Mouse (Mus musculus) lung, embryonic 16.5 days (tissue): ENCODE measurements at regions not wholly inside any gene's neighbourhood (a gene's known extent, or its start where the extent isn't known, plus 50 kb on each side); places are given as distances from the start of the nearest gene placed in this dataset.

ENCODE experiments used
- ATAC-seq: fragments of 200-750 bp; cut with Nextera tagmentation; 2 replicates; pipeline ENCODE4 v1.8.0; 2017; ENCODE audit warnings: low read depth, mild to moderate bottlenecking, moderate library complexity
- H3K27ac ChIP-seq: fragments of 300-500 bp; sonication (generic); 2 replicates; pipeline ENCODE4 v1.5.1; 2014; ENCODE audit warnings: mild to moderate bottlenecking, control low read depth, low read length
- H3K27me3 ChIP-seq: fragments of 300-500 bp; sonication (generic); 2 replicates; pipeline ENCODE4 v1.6.1; 2014; ENCODE audit warnings: low read depth, low read length, mixed read lengths; ENCODE audit not compliant: control insufficient read depth, insufficient read depth
- H3K36me3 ChIP-seq: fragments of 300-500 bp; sonication (generic); 2 replicates; pipeline ENCODE4 v1.6.1; 2014; ENCODE audit warnings: low read length; ENCODE audit not compliant: control insufficient read depth, insufficient read depth
- H3K4me1 ChIP-seq: fragments of 300-500 bp; sonication (generic); replicated peaks from 2 replicates; pipeline ENCODE4 v1.6.1; 2014; ENCODE audit warnings: low read length, mixed read lengths; ENCODE audit not compliant: control insufficient read depth, insufficient read depth
- H3K4me2 ChIP-seq: fragments of 300-500 bp; sonication (generic); 2 replicates; pipeline ENCODE4 v1.6.1; 2014; ENCODE audit warnings: low read depth, low read length, control low read depth
- H3K4me3 ChIP-seq: fragments of 300-500 bp; sonication (generic); 2 replicates; pipeline ENCODE4 v1.5.1; 2014; ENCODE audit warnings: mild to moderate bottlenecking, low read length, control low read depth
- H3K9ac ChIP-seq: fragments of 300-500 bp; sonication (generic); 2 replicates; pipeline ENCODE4 v1.6.1; 2014; ENCODE audit warnings: low read length, control low read depth
- H3K9me3 ChIP-seq: fragments of 300-500 bp; sonication (generic); 2 replicates; pipeline ENCODE4 v1.6.1; 2016; ENCODE audit warnings: low read length; ENCODE audit not compliant: control insufficient read depth
- WGBS: fragments of 180-500 bp; shearing (Covaris S2); extraction: QIAGEN DNeasy Blood & Tissue Kit; methylation state at CpG from one replicate; pipeline ENCODE4 v1.1.7; 2014; 5-methylcytosine and 5-hydroxymethylcytosine counted together

DNA sequence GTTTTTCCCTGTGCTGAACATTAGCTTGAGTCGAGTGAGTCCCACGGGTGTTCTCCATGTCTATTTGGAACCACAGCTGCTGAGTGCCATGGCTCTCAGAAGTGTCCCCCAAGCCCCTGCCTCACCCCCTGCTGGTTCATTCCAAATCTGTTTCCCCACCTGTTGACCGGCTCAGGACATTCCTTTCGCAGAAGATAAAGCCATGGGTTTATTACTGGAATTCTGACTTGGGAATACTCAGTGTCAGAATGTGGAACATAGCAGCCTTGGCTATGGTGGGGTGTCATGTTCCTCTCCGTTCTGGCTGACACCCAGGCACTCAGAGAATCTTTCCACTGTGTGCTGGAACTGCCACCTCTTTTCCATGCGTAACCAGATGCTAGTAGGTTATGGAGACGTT is 148.7 kb upstream of the Ankrd50 start:
- Histone ChIP-seq H3K9me3 (no peaks in the 10 kb centered on the region), H3K27ac (no peak overlapping the region), H3K4me1 (no peaks in the 10 kb centered on the region), H3K36me3 (no peaks in the 10 kb centered on the region), H3K27me3 (no peaks in the 10 kb centered on the region), H3K4me2 (no peak overlapping the region), H3K4me3 (no peak overlapping the region), H3K9ac (no peak overlapping the region)
- WGBS = 57% methylated on average over 7 of the region's 7 CpGs
- peak; percentile 41; the same call in 1 of the 2 replicates for ATAC-seq

GRCm38 (mm10) chr3:38625575-38626184 is 141.0 kb upstream of the Ankrd50 start:
- H3K9me3 ChIP-seq = no peaks in the 10 kb centered on the region
- H3K9ac ChIP-seq = no peak overlapping the region
- no peaks in the 10 kb centered on the region for H3K36me3 ChIP-seq
- no peak for ATAC-seq
- WGBS = 32% methylated on average over 12 of the region's 12 CpGs
- H3K4me2 ChIP-seq = no peak overlapping the region
- no peak overlapping the region for H3K27ac ChIP-seq
- H3K4me1 ChIP-seq = no peaks in the 10 kb centered on the region
- no peak overlapping the region for H3K4me3 ChIP-seq
- H3K27me3 ChIP-seq = no peaks in the 10 kb centered on the region

- Histone ChIP-seq H3K4me3 (no peak overlapping the region), H3K9me3 (no peaks in the 10 kb centered on the region), H3K27me3 (no peaks in the 10 kb centered on the region), H3K36me3 (no peaks in the 10 kb centered on the region), H3K9ac (no peak overlapping the region), H3K4me1 (no peaks in the 10 kb centered on the region), H3K4me2 (no peak overlapping the region), H3K27ac (no peak overlapping the region)
- no peak for ATAC-seq
- whole genome bisulfite sequencing = 38% methylated on average over 3 of the region's 3 CpGs
Measured at GRCm38 (mm10) chr3:38617989-38618388, 133.3 kb upstream of the Ankrd50 start.

GRCm38 (mm10) chr3:38617217-38617616 is 132.6 kb upstream of the Ankrd50 start:
- H3K4me1 ChIP-seq = no peaks in the 10 kb centered on the region
- no peak overlapping the region for H3K4me2 ChIP-seq
- H3K27me3 ChIP-seq = no peaks in the 10 kb centered on the region
- H3K36me3 ChIP-seq = no peaks in the 10 kb centered on the region
- H3K9me3 ChIP-seq = no peaks in the 10 kb centered on the region
- no peak overlapping the region for H3K9ac ChIP-seq
- no peak overlapping the region for H3K4me3 ChIP-seq
- no peak for ATAC-seq
- 74% methylated on average over 8 of the region's 8 CpGs for WGBS
- H3K27ac ChIP-seq = no peak overlapping the region

GRCm38 (mm10) chr3:38613706-38614105 is 129.1 kb upstream of the Ankrd50 start:
- Histone ChIP-seq H3K4me3 (no peak overlapping the region), H3K36me3 (no peaks in the 10 kb centered on the region), H3K4me2 (no peak overlapping the region), H3K9me3 (no peaks in the 10 kb centered on the region), H3K4me1 (no peaks in the 10 kb centered on the region), H3K27ac (no peak overlapping the region), H3K9ac (no peak overlapping the region), H3K27me3 (no peaks in the 10 kb centered on the region)
- ATAC-seq = no peak
- WGBS = 75% methylated on average over 6 of the region's 6 CpGs

DNA sequence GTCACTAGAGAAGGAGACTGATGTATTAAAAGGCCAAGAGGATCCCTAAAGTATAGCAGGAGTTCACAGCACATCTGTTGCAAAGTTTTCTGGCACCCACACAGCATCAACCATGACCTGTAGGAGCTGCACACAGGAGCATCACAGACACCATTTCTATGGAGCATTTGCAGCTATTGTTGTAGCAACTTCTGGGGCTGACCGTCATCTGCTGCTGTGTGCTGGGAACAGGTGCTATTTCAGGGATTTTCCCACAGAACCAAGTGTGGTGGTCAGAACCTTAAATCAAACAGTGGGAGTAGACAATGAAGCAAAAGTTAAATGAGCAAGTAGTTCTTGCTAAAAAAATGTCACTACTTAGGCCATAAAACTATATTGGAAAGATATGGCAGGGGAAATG is 106.9 kb upstream of the Ankrd50 start:
- Histone ChIP-seq H3K4me3 (no peak overlapping the region), H3K4me2 (no peak overlapping the region), H3K9me3 (no peaks in the 10 kb centered on the region; the same call in 1 of the 2 replicates), H3K27me3 (no peaks in the 10 kb centered on the region), H3K27ac (no peak overlapping the region), H3K36me3 (no peaks in the 10 kb centered on the region), H3K4me1 (no peaks in the 10 kb centered on the region), H3K9ac (no peak overlapping the region)
- no peak for ATAC-seq
- WGBS = 96% methylated on average over 1 of the region's 1 CpGs

DNA sequence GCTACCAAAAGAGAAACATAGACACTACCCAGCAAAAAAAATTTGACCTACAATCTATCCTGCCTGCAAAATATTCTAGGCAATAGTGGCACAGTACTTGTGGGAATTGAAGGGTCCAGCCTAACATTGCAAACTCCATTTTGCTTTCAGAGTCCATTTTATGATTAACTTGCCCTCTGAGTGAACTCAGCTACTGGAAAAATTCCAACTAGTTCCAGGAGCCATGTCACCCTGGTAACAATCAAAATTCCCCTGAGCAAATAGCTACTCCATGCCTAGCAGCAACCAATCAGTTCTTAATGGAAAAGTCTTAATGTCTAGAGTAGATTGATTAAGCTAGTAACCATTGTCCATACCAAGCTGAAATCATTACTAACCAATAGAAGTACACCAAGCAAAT is 104.3 kb upstream of the Ankrd50 start:
- no peak overlapping the region for H3K4me3 ChIP-seq
- peaks cover 2% of the 10 kb centered on the region; the same call in 1 of the 2 replicates for H3K4me1 ChIP-seq
- no peak overlapping the region for H3K27ac ChIP-seq
- no peaks in the 10 kb centered on the region for H3K27me3 ChIP-seq
- no peak overlapping the region for H3K9ac ChIP-seq
- no peak for ATAC-seq
- H3K36me3 ChIP-seq = no peaks in the 10 kb centered on the region
- no peak overlapping the region for H3K4me2 ChIP-seq
- H3K9me3 ChIP-seq = no peaks in the 10 kb centered on the region; the same call in 1 of the 2 replicates

GRCm38 (mm10) chr3:38585509-38585908 is 100.9 kb upstream of the Ankrd50 start:
- Histone ChIP-seq H3K4me3 (no peak overlapping the region), H3K9me3 (no peaks in the 10 kb centered on the region; the same call in 1 of the 2 replicates), H3K4me2 (no peak overlapping the region), H3K4me1 (peaks cover 2% of the 10 kb centered on the region; the same call in 1 of the 2 replicates), H3K27ac (no peak overlapping the region), H3K36me3 (no peaks in the 10 kb centered on the region), H3K27me3 (no peaks in the 10 kb centered on the region), H3K9ac (no peak overlapping the region)
- 57% methylated on average over 5 of the region's 5 CpGs for WGBS
- no peak for ATAC-seq

DNA sequence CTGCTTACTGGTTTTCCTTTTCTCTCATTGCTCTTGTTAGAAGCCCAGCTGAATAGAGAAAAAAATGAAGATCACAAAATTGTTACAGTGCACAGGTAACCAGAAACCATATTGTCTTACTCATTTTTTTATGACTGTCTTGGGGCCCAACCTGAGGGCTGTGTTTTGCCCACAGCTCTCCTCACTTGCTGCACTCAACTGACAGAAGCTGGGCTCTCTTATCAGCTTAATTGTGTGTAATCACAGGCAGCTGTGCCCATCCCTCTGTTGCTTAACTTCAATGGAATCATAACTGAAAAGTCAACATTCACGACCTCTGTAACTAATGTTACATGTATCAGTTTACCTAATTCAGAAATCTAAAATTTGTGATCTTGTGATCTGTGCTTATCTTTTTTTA is 95.1 kb upstream of the Ankrd50 start:
- no peaks in the 10 kb centered on the region for H3K9me3 ChIP-seq
- H3K27me3 ChIP-seq = no peaks in the 10 kb centered on the region
- no peak overlapping the region for H3K4me3 ChIP-seq
- WGBS = 65% methylated on average over 1 of the region's 1 CpGs
- no peak overlapping the region for H3K4me2 ChIP-seq
- H3K4me1 ChIP-seq = no peaks in the 10 kb centered on the region
- ATAC-seq = no peak
- no peak overlapping the region for H3K27ac ChIP-seq
- H3K36me3 ChIP-seq = no peaks in the 10 kb centered on the region
- no peak overlapping the region for H3K9ac ChIP-seq
